Mouse (Mus musculus) Patski (cell line): Measurements from ENCODE around the gene Gfi1b. TPM values are rescaled to one million over a fixed set of nuclear protein-coding genes. Genes with fewer than 3 reads are reported as not detected.

Experiments
- ATAC-seq: fragments of 100-300 bp; one replicate; pipeline ENCODE4 v1.8.0; 2021
- CTCF ChIA-PET: fragments of 350-600 bp; sonication (Branson Sonifier 250); formaldehyde crosslinking; loops from one replicate; lab custom pipeline; 2022; ENCODE audit warnings: inconsistent platforms; lab: Charles Lee
- POLR2A ChIA-PET: fragments of 350-600 bp; sonication (Branson Sonifier 250); formaldehyde crosslinking; loops from one replicate; lab custom pipeline; 2022; ENCODE audit warnings: antibody characterized with exemption, inconsistent platforms; lab: Charles Lee
- DNase-seq: peaks from one replicate; pipeline ENCODE4 v3.0.0-alpha.2; 2011; ENCODE audit warnings: low read depth, low spot score
- H3K27me3 ChIP-seq: fragments of 371-371 bp; one replicate; pipeline ENCODE4 v1.5.1; 2021
- CTCF ChIP-seq: fragments of 100-300 bp; IDR thresholded peaks from one replicate; pipeline ENCODE4 v1.5.1; 2021
- in situ Hi-C: fragments of 300-500 bp; cut with MboI; formaldehyde crosslinking; loops from 3 replicates; pipeline ENCODE4 v1.11.1; 2018; ENCODE audit warnings: low pct_unique_long_range_greater_than_20kb, mixed read lengths
- polyA plus RNA-seq: library from polyadenylated mRNA; unstranded; gene quantifications from one replicate; pipeline ENCODE4 v1.2.3, GENCODE M21; 2021

Gfi1b gene
- polyA plus RNA-seq, result not detected

- H3K27me3 ChIP-seq, result peaks cover 10% of the 10 kb centered on the region
- ChIA-PET CTCF (interaction anchor here (0.7 to 3.4 kb wide), 12 partner anchors 10 to 98 kb away, joined by 3 to 21 read pairs (median 3); partner anchors contain the start of gene Gtf3c5), POLR2A (interaction anchor here (0.7 kb wide), 2 partner anchors 14 to 105 kb away, joined by 3 to 8 read pairs; no protein-coding TSS in a partner anchor)
- DNase-seq (no peak), ATAC-seq (no peak)
- in situ Hi-C loops, result no loop called here
- TF ChIP-seq CTCF, result no peak
Measured at GRCm38 (mm10) chr2:28621664-28622171, at the start of gene Gfi1b. Gfi1b (minus strand) TSS chr2:28621982.

- no peak for TF ChIP-seq CTCF
- DNase-seq (no peak), ATAC-seq (no peak)
- ChIA-PET CTCF (no interaction called here), POLR2A (no interaction called here)
- H3K27me3 ChIP-seq, result no peaks in the 10 kb centered on the region
- in situ Hi-C loops, result no loop called here
Measured at GRCm38 (mm10) chr2:28671438-28671837, 49.7 kb upstream of the Gfi1b start.

- DNase-seq, result no peak
- in situ Hi-C loops, result no loop called here
- H3K27me3 ChIP-seq, result no peaks in the 10 kb centered on the region
- CTCF ChIA-PET, result no interaction called here
- TF ChIP-seq CTCF, result no peak
- POLR2A ChIA-PET, result no interaction called here
- ATAC-seq, result no peak
Measured at GRCm38 (mm10) chr2:28665818-28666217, 44.0 kb upstream of the Gfi1b start.

DNA sequence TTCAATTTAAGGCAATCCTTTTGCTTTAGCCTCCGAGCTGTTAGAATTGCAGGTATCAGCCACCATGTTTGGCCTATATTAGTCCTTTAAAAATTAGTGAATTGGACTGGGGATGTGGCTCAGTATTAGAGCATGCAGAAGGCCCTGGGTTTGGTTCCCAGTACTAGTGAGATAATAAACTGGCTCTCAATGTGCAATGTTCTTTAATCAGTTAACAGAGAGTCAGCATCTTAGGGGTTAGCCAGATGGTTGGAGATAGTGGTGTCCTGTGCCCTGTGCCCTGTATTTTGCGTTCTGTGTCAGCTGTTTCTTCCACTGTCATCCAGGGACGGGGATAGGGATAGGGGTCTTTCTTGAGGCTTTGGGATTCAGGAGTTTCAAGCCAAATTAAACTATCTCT is 41.1 kb upstream of the Gfi1b start:
- DNase-seq, result no peak
- ChIA-PET POLR2A (no interaction called here), CTCF (no interaction called here)
- in situ Hi-C loops, result no loop called here
- no peaks in the 10 kb centered on the region for H3K27me3 ChIP-seq
- no peak for TF ChIP-seq CTCF
- ATAC-seq, result no peak

DNA sequence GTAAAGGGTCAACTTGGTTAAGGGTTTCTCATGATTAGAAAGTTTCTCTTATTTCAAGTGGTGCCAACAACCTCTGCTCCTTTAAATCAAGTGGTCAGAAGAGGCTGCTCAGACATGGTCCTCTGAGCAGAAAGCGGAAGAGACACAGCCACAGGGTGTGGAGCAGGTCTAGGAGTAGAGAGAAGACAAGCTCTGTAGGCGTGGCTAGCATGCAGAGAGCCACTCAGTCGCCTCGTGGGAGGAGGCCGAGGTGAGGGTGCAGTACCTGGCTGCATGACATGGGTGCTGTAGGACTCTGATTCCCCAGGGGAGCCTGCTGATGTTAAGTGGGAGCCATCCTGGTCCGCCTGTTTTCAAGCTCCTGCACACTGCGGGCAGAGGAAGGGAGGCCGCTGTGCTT is 34.4 kb upstream of the Gfi1b start:
- no peak for ATAC-seq
- ChIA-PET POLR2A (no interaction called here), CTCF (no interaction called here)
- in situ Hi-C loops, result no loop called here
- no peak for DNase-seq
- no peaks in the 10 kb centered on the region for H3K27me3 ChIP-seq
- TF ChIP-seq CTCF, result no peak

DNA sequence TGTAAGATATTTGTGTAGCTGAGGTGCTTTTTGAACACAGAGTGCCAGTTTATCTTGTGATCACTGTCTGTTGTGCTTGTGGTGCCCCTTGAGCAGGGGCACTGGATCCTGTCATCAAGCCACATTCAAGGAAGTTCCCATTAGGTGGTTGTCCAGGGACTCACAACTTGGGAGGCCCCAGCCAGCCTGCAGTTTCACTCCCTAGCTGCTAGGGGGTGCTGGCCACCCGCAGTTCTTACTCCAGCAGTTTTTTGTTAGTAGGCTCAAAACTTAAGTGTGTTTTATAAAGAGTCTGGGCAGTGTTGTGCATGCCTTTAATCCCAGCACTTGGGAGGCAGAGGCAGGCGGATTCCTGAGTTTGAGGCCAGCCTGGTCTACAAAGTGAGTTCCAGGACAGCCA is 32.5 kb upstream of the Gfi1b start:
- H3K27me3 ChIP-seq, result no peaks in the 10 kb centered on the region
- ChIA-PET POLR2A (interaction anchor here (0.7 kb wide), 1 partner anchor 18 kb away, joined by 3 read pairs; no protein-coding TSS in a partner anchor), CTCF (no interaction called here)
- peak; percentile 73 for TF ChIP-seq CTCF
- no peak for ATAC-seq
- in situ Hi-C loops, result no loop called here
- no peak for DNase-seq

- DNase-seq (no peak), ATAC-seq (no peak)
- ChIA-PET CTCF (no interaction called here), POLR2A (interaction anchor here (0.6 kb wide), 1 partner anchor 173 kb away, joined by 7 read pairs; no protein-coding TSS in a partner anchor)
- TF ChIP-seq CTCF, result no peak
- in situ Hi-C loops, result no loop called here
- H3K27me3 ChIP-seq, result no peaks in the 10 kb centered on the region
Measured at GRCm38 (mm10) chr2:28653351-28653750, 31.6 kb upstream of the Gfi1b start.

DNA sequence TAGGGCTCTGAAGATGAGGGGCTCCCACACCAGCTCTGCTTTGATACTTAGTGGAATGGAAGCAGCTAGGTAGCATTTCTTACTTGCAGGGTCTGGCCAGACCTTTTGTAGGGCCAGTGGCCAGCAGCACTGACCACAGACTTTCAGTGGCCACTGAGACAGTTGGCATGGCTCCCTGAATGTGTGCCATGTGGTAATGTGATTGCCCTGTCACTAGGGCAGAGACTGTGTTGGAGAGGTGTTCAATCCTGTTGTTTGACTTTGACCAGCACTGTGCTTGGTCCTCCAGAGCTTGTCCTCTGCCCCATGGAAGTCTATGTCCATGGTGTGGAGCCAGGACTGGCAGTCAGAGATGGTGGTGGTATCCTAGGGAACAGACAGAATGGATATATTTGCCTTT is 28.7 kb upstream of the Gfi1b start:
- no peak for TF ChIP-seq CTCF
- CTCF ChIA-PET, result no interaction called here
- ATAC-seq (no peak), DNase-seq (no peak)
- POLR2A ChIA-PET, result no interaction called here
- no peaks in the 10 kb centered on the region for H3K27me3 ChIP-seq
- in situ Hi-C loops, result no loop called here

DNA sequence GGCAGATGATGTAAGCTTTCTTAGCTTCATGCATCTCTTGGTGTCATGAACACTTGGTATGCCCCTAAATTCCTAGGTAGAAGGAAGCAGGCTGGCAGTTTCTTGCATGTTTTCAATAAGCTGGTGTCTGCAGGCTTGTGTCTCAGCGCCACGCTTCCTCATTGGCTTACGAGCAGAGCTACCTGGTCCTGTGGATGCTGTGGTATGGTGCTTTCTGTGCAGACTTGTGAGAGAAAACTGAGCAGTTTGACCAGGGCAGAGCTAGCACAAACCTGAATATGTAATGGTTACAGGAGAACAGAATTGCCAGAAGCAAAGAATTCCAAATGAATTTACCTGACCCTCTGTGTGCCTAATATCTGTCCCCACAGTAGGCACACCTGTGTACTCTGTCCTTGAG is 21.3 kb upstream of the Gfi1b start:
- no peak for ATAC-seq
- in situ Hi-C loops, result no loop called here
- H3K27me3 ChIP-seq, result no peaks in the 10 kb centered on the region
- CTCF ChIA-PET, result interaction anchor here (1.2 to 1.5 kb wide), 3 partner anchors 10 to 15 kb away, joined by 3 to 4 read pairs (median 3); no protein-coding TSS in a partner anchor
- POLR2A ChIA-PET, result no interaction called here
- no peak for TF ChIP-seq CTCF
- no peak for DNase-seq

DNA sequence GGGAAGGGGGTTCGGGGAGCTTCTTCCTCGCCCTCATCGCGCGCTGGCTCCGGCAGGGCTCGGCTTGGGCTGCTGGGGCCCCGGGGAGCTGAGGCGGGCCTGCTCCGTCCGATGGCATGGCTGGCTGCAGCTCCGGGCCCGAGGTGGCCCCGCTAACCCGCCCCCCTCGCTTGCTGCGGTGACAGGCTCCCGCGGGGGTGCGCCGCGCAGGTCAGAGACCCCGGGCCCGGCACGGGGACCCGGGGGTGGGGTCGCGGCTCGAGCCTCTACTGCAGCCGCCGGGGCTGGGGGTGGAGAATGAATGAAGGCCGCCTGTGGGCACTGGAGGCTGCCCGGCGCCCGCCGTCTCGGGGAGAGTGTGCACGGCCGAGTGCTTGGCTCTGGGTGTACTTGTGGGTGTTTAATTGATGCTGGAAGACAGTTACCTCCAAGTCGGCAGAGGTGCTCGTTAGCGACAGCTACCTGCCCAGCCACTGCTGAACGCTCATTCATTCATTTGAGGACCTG is 19.7 kb upstream of the Gfi1b start:
- ATAC-seq (peak; percentile 32), DNase-seq (no peak)
- POLR2A ChIA-PET, result interaction anchor here (0.7 to 0.8 kb wide), 2 partner anchors 13 to 968 kb away, joined by 3 to 4 read pairs; no protein-coding TSS in a partner anchor
- TF ChIP-seq CTCF, result no peak
- in situ Hi-C loops, result no loop called here
- H3K27me3 ChIP-seq, result no peaks in the 10 kb centered on the region
- CTCF ChIA-PET, result no interaction called here
